Mouse (Mus musculus): ENCODE data around the gene Ccdc85a.

DNA sequence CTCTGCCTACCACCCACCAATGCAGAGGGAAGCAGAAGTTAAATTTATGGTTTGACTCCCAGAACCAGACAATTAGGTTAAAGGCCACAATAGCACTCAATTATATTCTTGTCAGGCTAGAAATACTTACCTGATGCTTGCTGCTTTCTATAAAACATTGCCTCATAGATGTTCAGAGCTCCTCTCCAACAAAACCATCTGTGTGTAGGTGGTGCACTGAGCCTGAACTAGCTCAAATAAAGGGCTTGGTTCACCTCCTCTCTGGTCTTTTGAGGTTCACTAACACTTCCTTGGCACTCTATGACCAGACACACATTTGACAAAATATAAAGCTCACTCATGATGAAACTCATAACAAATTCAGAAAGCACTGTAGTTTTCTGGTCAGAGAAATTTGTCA lies 208.2 kb downstream of the Ccdc85a start:
- TF ChIP-seq GATA1 (IDR thresholded peaks at IDR 0.05; ENCODE audit: low read length), result no peak
- no peak for TF ChIP-seq TAL1 (IDR thresholded peaks at IDR 0.05; ENCODE audit: low read length)

All from erythroblast, embryonic 14.5 days (primary cell).